Mouse (Mus musculus) liver, adult 2 months (tissue): ENCODE data around the gene Prl2b1. TPM values are rescaled to one million over a fixed set of nuclear protein-coding genes. Genes with fewer than 3 reads are reported as not detected.

Experiments
- DNase-seq: peaks from one replicate; pipeline ENCODE4 v3.0.0-alpha.2; 2011; ENCODE audit warnings: low read depth, low spot score; ENCODE audit errors: extremely low read depth
- H3K27ac ChIP-seq: fragments of 200-500 bp; replicated peaks from 2 replicates; pipeline ENCODE4 v1.5.1; 2012; ENCODE audit warnings: low read depth, mild to moderate bottlenecking, control low read depth, inconsistent platforms, low read length; ENCODE audit not compliant: insufficient read depth
- H3K27me3 ChIP-seq: fragments of 200-500 bp; 2 replicates; pipeline ENCODE4 v1.6.1; 2012; ENCODE audit warnings: mild to moderate bottlenecking, moderate library complexity, low read length, inconsistent platforms; ENCODE audit not compliant: control insufficient read depth, insufficient read depth
- H3K36me3 ChIP-seq: fragments of 200-500 bp; 2 replicates; pipeline ENCODE4 v1.6.1; 2012; ENCODE audit warnings: low read length, inconsistent platforms; ENCODE audit not compliant: control insufficient read depth, insufficient read depth
- H3K4me1 ChIP-seq: fragments of 200-500 bp; 2 replicates; pipeline ENCODE4 v1.6.1; 2011; ENCODE audit warnings: low read length; ENCODE audit not compliant: control insufficient read depth, insufficient read depth
- H3K4me3 ChIP-seq: fragments of 200-500 bp; 2 replicates; pipeline ENCODE4 v1.5.1; 2011; ENCODE audit warnings: low read depth, mild to moderate bottlenecking, control low read depth, low read length, moderate library complexity; ENCODE audit not compliant: insufficient read depth
- H3K79me2 ChIP-seq: fragments of 200-500 bp; 2 replicates; pipeline ENCODE4 v1.6.1; 2012; ENCODE audit warnings: inconsistent platforms, mild to moderate bottlenecking, low read length, moderate library complexity; ENCODE audit not compliant: control insufficient read depth, insufficient read depth
- H3K9ac ChIP-seq: fragments of 200-500 bp; 2 replicates; pipeline ENCODE4 v1.6.1; 2012; ENCODE audit warnings: low read depth, mild to moderate bottlenecking, control low read depth, inconsistent platforms, low read length
- CTCF ChIP-seq: fragments of 200-500 bp; IDR thresholded peaks from 2 replicates; pipeline ENCODE4 v1.5.1; 2011; ENCODE audit warnings: low read depth, low read length, control low read depth
- POLR2A ChIP-seq: fragments of 200-500 bp; IDR thresholded peaks from 2 replicates; pipeline ENCODE4 v1.6.1; 2011; ENCODE audit warnings: low read length, control low read depth; ENCODE audit not compliant: insufficient read depth; ENCODE audit errors: extremely low read depth
- WGBS: fragments of 180-500 bp; shearing (Covaris S2); methylation state at CpG from one replicate; pipeline ENCODE4 v1.1.7; 2018; 5-methylcytosine and 5-hydroxymethylcytosine counted together
- polyA plus RNA-seq: library from polyadenylated mRNA; depleted of rRNA; stranded (reverse); fragments of >200 nt; gene quantifications from 2 replicates; pipeline ENCODE4 v1.2.3, GENCODE M21; 2012; rRNA removed
- total RNA-seq: library from RNA; depleted of rRNA; stranded (reverse); fragments of >200 nt; gene quantifications from 2 replicates; pipeline ENCODE4 v1.2.3, GENCODE M21; 2014; rRNA removed

The Prl2b1 gene
- total RNA-seq (not detected in 2 replicates), polyA plus RNA-seq (not detected in 2 replicates)

- Histone ChIP-seq H3K27me3 (no peaks in the 10 kb centered on the region), H3K9ac (no peak within 1 kb of the TSS), H3K27ac (no peak within 1 kb of the TSS), H3K4me1 (no peaks in the 10 kb centered on the region), H3K4me3 (no peak within 1 kb of the TSS), H3K79me2 (no peaks in the 10 kb centered on the region), H3K36me3 (no peaks in the 10 kb centered on the region)
- DNase-seq: no peak
- TF ChIP-seq POLR2A: no peak
- TF ChIP-seq CTCF: no peak
- 74% methylated on average over 6 of the region's 6 CpGs for WGBS
Measured at GRCm38 (mm10) chr13:27390746-27391145, at the start of gene Prl2b1. Gene Prl2b1, minus strand, starts transcription at chr13:27390846.

GRCm38 (mm10) chr13:27438588-27438987, 47.9 kb upstream of the Prl2b1 start, which contains the start of gene Prl8a6:
Gene Prl8a6, minus strand, starts transcription at chr13:27438688.
- Histone ChIP-seq H3K4me3 (no peak within 1 kb of the TSS), H3K27ac (no peak within 1 kb of the TSS), H3K9ac (no peak within 1 kb of the TSS), H3K36me3 (no peaks in the 10 kb centered on the region), H3K79me2 (no peaks in the 10 kb centered on the region), H3K4me1 (no peaks in the 10 kb centered on the region), H3K27me3 (no peaks in the 10 kb centered on the region)
- WGBS: 68% methylated on average over 3 of the region's 3 CpGs
- TF ChIP-seq POLR2A (no peak), CTCF (no peak)
- no peak for DNase-seq

- no peak for DNase-seq
- H3K36me3 ChIP-seq: no peaks in the 10 kb centered on the region
- no peaks in the 10 kb centered on the region for H3K79me2 ChIP-seq
- H3K9ac ChIP-seq: no peak overlapping the region
- H3K27ac ChIP-seq: no peak overlapping the region
- no peak for TF ChIP-seq CTCF
- TF ChIP-seq POLR2A: no peak
- WGBS: 69% methylated on average over 1 of the region's 1 CpGs
- H3K4me1 ChIP-seq: no peaks in the 10 kb centered on the region
- H3K27me3 ChIP-seq: no peaks in the 10 kb centered on the region
- no peak overlapping the region for H3K4me3 ChIP-seq
Measured at GRCm38 (mm10) chr13:27433159-27433558, 42.5 kb upstream of the Prl2b1 start.

- DNase-seq: no peak
- Histone ChIP-seq H3K79me2 (no peaks in the 10 kb centered on the region), H3K4me1 (no peaks in the 10 kb centered on the region), H3K27me3 (no peaks in the 10 kb centered on the region), H3K9ac (no peak overlapping the region), H3K27ac (no peak overlapping the region), H3K4me3 (no peak overlapping the region), H3K36me3 (no peaks in the 10 kb centered on the region)
- no peak for TF ChIP-seq POLR2A
- no peak for TF ChIP-seq CTCF
Measured at GRCm38 (mm10) chr13:27413640-27414039, 23.0 kb upstream of the Prl2b1 start.

- H3K27me3 ChIP-seq: no peaks in the 10 kb centered on the region
- H3K36me3 ChIP-seq: no peaks in the 10 kb centered on the region
- no peak overlapping the region for H3K9ac ChIP-seq
- no peaks in the 10 kb centered on the region for H3K79me2 ChIP-seq
- TF ChIP-seq POLR2A (no peak), CTCF (no peak)
- no peak for DNase-seq
- H3K27ac ChIP-seq: no peak overlapping the region
- H3K4me3 ChIP-seq: no peak overlapping the region
- no peaks in the 10 kb centered on the region for H3K4me1 ChIP-seq
- 90% methylated on average over 7 of the region's 7 CpGs for WGBS
Measured at GRCm38 (mm10) chr13:27399061-27399724, 8.5 kb upstream of the Prl2b1 start.

GRCm38 (mm10) chr13:27345373-27345772, 45.3 kb downstream of the Prl2b1 start, which contains the start of gene Prl8a2:
Gene Prl8a2, plus strand, starts transcription at chr13:27345673.
- H3K27ac ChIP-seq: no peak within 1 kb of the TSS
- H3K4me3 ChIP-seq: no peak within 1 kb of the TSS
- H3K36me3 ChIP-seq: no peaks in the 10 kb centered on the region
- TF ChIP-seq CTCF (no peak), POLR2A (no peak)
- no peak within 1 kb of the TSS for H3K9ac ChIP-seq
- H3K4me1 ChIP-seq: no peaks in the 10 kb centered on the region
- DNase-seq: no peak
- H3K79me2 ChIP-seq: no peaks in the 10 kb centered on the region
- 58% methylated on average over 2 of the region's 2 CpGs for WGBS
- H3K27me3 ChIP-seq: no peaks in the 10 kb centered on the region
